Mouse (Mus musculus): Measurements from ENCODE around the gene Prss35.

DNA sequence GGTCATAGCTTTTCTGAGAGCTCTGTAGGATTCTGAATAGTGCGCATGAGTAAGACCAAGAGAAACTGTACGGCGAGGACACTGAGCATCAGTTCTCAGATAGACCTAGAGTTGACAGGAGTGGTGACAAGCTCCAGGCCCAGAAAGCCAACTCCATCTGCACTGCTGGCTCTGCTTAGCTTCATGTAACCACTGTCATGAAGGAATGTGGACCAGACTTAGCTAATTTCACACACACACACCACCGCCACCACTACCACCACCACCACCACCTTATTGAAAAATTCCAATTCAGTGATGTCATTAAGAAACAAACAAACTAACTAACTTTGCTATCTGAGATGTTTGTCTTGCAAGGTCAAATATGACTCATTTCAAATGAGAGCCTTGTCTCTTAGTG lies 6.5 kb upstream of the Prss35 start:
- TF ChIP-seq POLR2A (IDR thresholded peaks at IDR 0.05; ENCODE audit: control insufficient read depth, low read depth, low read length), result no peak
- no peak for TF ChIP-seq CTCF (IDR thresholded peaks at IDR 0.05; ENCODE audit: control insufficient read depth, insufficient read depth, insufficient replicate concordance, low read depth, low read length)

Data from testis, adult 2 months (tissue).